Mouse (Mus musculus): ENCODE measurements at regions not wholly inside any gene's neighbourhood (a gene's known extent, or its start where the extent isn't known, plus 50 kb on each side); places are given as distances from the start of the nearest gene placed in this dataset.
"Not testable (repeated sequence)": the region's sequence is repeated elsewhere in the genome, so short reads cannot be mapped to it uniquely, and the experiment has no call there.

DNA sequence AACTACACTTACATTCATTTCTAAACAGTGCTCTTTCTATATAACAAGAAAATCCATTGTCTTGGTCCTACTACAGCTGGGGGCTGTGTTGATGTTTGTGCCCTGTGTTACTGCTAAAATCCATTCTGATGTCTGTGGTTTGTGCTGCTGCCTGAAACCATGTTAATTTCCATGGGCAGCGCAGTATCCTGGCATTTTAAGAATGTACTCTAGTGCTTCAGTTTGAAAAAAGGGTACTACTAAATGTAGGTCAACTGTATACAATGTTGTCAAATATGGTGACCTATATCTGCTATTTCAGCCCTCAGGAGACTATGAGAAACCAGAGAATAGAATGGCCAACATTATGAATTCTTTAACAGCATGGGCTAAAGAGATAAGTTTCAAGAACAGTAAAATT is 1052.2 kb downstream of the Hace1 start:
- no peak for DNase-seq (ENCODE audit: low spot score)

DNA sequence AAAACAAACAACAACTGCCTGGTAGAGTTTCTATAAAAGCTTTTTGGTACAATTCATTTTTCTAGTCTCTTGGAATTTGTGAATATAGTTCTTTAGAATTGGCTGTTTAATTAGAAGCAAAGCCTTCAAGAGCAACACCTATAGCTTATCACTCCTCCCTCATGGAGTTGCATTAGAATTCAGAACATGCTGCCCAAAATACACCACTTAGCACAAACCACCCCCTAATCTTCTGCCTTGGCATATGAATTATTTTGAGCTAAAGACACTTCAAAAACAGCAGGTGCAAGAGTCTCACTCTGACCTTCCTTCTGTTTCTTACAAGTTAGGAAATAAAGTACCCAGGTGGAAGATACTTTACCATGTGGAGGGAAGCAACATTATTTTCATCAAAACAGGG is 1085.4 kb downstream of the Hace1 start:
- no peak for DNase-seq (ENCODE audit: low spot score)

GRCm38 (mm10) chr10:46689823-46690372 is 1112.3 kb downstream of the Hace1 start:
- not testable (repeated sequence) for DNase-seq (ENCODE audit: low spot score)

GRCm38 (mm10) chr10:46692661-46693060 is 1115.0 kb downstream of the Hace1 start:
- no peak for DNase-seq (ENCODE audit: low spot score)

GRCm38 (mm10) chr10:46697363-46698246 is 1120.0 kb downstream of the Hace1 start:
- no peak for DNase-seq (ENCODE audit: low spot score)

GRCm38 (mm10) chr10:46701221-46701620 is 1123.6 kb downstream of the Hace1 start:
- no peak for DNase-seq (ENCODE audit: low spot score)

- not testable (repeated sequence) for DNase-seq (ENCODE audit: low spot score)
These were observed 1130.4 kb downstream of the Hace1 start for GRCm38 (mm10) chr10:46708022-46708421.

GRCm38 (mm10) chr10:46712690-46713089 is 1135.1 kb downstream of the Hace1 start:
- DNase-seq (ENCODE audit: low spot score): no peak

GRCm38 (mm10) chr10:46718349-46719087 is 1140.9 kb downstream of the Hace1 start:
- no peak for DNase-seq (ENCODE audit: low spot score)

DNA sequence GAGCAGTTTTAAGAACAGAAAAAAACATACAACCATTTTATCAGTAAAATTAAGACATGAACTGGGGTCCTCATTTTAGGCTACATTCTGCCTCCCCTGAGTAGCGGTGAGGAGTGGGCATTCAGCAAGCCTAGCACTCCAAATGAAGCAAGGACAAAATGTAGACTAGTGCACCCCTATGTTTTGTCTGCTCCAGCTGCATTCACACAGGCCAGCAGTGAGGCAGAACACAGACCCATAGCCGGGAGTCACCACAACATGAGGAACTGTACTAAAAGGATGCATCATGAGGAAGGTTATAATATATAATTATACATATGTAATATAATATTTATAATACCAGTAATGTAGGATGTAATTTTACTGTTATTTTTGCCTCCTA is 1141.5 kb downstream of the Hace1 start:
- DNase-seq (ENCODE audit: low spot score): no peak

GRCm38 (mm10) chr10:46723666-46724065 is 1146.0 kb downstream of the Hace1 start:
- no peak for DNase-seq (ENCODE audit: low spot score)

DNA sequence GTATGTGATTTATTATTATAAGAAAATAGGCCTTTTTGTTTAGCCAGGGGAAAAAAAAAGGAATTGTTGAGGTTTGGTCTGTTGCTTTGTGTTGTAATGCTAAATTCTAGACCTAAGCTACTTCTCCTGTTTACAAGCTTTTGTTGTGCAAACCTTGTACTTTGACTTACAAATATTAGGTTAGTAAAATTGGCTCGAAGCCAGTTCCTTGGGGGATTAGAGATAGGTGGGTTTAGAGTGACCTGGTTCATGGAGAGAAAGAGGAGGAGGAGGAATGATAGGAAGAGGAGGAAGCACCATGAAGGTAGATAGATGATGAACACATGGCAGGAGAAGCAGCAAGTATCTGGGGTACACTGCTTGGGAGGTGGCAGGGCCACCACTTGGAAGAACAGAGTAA is 1153.0 kb downstream of the Hace1 start:
- DNase-seq (ENCODE audit: low spot score): no peak

GRCm38 (mm10) chr10:46733760-46734265 is 1156.2 kb downstream of the Hace1 start:
- DNase-seq (ENCODE audit: low spot score): no peak

DNA sequence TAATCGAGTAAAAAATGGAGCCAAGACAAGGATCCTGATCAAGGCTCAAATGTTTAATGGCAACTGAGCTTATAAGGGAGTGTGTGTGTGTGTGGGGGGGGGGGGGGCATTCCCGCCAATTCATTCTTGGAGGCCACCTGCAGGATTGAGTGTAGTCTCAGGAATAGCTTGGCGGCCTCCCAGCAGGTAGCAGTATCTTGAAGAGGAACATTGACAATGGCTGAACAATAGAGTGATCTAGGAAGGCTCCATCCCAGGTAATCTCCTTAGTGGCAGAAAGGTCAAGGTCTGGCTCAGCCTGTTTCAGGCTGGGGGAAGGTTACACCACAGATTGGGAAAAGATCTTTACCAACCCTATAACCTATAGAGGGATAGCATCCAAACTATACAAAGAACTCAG is 1163.5 kb downstream of the Hace1 start:
- DNase-seq (ENCODE audit: low spot score): no peak

DNA sequence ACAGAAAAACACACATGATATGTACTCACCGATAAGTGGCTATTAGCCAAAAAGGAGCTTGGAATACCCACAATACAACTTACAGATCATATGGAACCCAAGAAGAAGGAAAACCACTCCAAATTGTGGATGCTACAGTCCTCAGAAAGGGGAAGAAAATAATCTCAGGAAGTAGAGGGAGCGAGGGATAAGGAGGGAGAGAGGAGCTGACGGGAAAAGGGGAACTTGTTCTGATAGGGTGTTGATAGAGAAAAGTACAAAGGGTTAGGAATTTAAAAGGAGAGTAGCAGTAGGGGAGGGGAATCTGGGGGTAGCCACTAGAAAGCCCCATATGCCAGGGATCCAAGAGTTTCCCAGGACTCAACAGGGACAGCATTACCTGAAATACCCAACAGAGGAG is 1164.5 kb downstream of the Hace1 start:
- no peak for DNase-seq (ENCODE audit: low spot score)

- DNase-seq (ENCODE audit: low spot score): no peak
These were observed 1183.3 kb downstream of the Hace1 start for GRCm38 (mm10) chr10:46760923-46761322.

GRCm38 (mm10) chr10:46778729-46779128 is 1201.1 kb downstream of the Hace1 start:
- DNase-seq (ENCODE audit: low spot score): no peak

- DNase-seq (ENCODE audit: low spot score): peak; percentile 40
These were observed 1208.1 kb downstream of the Hace1 start for GRCm38 (mm10) chr10:46785723-46786122.

- no peak for DNase-seq (ENCODE audit: low spot score)
These were observed 1236.6 kb downstream of the Hace1 start for GRCm38 (mm10) chr10:46814271-46814670.

- DNase-seq (ENCODE audit: low spot score): no peak
These were observed 1241.5 kb downstream of the Hace1 start for GRCm38 (mm10) chr10:46819133-46819532.

DNA sequence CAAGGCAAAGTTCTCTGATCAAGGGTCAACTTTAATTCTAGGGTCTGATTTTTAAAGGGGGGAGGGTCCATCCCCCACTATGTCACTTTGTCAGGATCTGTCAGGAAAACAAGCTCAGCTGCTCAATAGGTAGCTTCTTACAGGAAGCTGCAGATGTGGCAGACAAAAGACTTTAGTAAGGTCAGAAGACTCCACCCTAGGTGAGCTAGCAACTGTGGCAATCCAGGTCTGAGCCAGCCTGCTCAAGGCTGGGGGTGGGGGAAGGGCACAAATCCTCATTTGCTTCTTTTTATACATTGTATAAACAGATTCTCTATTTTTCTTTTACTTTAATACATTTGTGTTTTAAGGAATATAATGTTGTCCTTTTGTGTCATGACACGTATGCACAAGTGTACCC is 1242.3 kb downstream of the Hace1 start:
- no peak for DNase-seq (ENCODE audit: low spot score)

DNA sequence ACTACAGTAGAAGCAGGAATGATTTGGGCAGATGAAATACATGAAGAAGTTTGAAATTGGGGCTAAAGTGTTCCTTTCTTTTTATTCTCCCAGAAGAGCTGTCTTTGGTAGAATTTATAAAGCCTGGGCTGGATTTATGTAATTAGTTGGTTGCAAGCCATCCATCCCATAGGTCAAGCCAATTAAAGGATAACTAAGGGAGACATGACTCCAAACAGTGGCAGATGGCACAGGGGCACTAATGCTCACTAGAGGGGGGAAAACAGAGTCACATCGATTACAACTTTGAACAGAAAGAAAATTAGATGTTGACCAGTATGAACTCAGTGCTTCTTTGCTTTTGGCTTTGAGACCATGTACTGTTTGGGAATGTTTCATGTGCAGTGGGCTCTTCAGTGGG is 1246.2 kb downstream of the Hace1 start:
- DNase-seq (ENCODE audit: low spot score): no peak

DNA sequence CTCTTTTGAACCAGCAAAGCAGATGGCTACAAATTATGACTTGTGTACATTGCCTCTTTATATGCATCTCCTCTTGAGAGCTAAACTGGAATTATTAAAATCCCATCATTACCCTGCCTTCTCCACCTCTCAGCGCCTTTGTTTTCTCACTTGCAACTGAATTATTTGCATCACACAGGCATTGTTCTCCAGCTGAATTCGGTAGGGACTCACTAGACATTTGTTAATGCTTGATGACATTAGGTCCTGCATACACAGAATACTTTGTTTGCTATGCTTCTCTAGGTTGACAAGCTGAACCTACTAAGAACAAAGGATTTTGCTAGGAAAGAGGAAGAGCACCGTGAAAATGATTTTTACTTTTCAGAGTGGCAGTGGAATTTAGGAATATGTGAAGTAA is 1248.4 kb downstream of the Hace1 start:
- no peak for DNase-seq (ENCODE audit: low spot score)

Measured in testis, postnatal 10 days (tissue).